Mouse (Mus musculus) fibroblast of lung, adult 2 months (primary cell): ENCODE results near the gene Txnip.
A peak's percentile ranks its signal among the peaks of the same experiment; 100 is the strongest.

Experiments used
- DNase-seq: peaks from one replicate; pipeline ENCODE4 v3.0.0-alpha.2; 2011; ENCODE audit warnings: low read depth

Gene Txnip

GRCm38 (mm10) chr3:96569506-96569905 is 11.7 kb downstream of the Txnip start:
- no peak for DNase-seq

DNA sequence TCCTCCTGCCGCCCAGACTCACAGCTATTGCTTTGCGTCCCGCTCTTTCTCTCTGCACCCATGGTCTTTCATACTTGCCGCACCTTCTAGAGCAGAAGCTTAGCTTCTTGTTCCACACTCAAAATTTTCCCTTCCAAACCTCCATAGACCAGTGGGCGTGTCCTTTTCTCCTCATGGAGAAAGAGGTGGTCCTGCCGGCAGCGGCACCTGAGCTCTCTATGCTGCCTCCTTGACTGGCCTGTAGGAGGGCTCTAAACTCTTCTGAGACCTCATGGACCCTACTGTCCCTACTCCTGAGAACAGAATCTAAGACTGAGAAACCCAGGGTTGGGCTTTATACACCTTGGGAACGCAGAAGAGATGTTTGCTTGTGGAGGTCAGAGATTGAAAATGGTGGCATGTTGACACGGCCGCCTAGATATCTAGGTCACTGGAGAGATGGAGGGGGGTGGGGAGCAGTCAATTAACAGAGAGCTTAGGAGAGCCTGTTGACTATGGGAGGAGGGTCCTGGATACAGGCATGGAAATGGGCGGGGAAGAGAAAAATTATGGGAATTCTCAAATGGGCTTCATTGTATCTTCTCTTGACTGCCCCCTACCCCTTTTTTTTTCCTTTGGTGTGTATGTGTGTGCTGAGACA is 12.3 kb downstream of the Txnip start:
- DNase-seq, result no peak

DNA sequence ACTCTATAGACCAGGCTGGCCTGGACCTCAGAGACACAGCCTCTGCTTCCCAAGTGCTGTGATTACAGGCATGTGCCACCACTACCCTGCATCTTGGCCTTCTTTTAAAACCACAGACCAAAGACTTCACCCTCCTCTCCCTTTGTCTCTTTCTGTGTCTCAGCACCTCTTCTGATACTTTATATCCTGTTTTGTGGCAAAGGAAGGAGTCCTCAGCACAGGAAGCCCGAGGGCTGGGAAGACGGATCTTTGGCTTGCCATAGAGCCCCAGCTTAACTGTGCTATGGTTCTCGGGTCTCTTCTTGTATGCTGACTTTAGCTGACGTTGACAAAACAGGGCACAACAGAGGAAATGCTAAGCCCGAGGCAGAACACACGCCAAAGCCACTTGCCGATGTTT is 12.9 kb downstream of the Txnip start:
- no peak for DNase-seq

DNA sequence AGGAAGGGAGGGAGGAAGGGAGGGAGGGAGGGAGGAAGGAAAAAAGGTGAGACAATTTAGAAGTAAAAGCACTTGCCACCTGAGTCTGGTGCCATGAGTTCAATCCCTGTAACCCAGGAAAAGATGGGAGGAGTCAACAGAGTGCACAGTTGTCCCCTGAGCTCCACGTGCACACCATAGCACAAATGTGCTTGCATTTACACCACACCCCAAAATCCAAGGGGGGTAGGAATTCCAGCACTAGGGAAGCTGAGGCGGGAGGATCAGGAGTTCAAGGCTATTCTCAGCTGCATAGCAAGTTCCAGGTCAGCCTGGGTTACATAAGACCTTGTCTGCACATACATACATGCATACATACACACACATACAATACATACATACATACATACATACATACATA is 13.6 kb downstream of the Txnip start:
- no peak for DNase-seq

- no peak for DNase-seq
Observed at GRCm38 (mm10) chr3:96571896-96572698, 14.3 kb downstream of the Txnip start.

DNA sequence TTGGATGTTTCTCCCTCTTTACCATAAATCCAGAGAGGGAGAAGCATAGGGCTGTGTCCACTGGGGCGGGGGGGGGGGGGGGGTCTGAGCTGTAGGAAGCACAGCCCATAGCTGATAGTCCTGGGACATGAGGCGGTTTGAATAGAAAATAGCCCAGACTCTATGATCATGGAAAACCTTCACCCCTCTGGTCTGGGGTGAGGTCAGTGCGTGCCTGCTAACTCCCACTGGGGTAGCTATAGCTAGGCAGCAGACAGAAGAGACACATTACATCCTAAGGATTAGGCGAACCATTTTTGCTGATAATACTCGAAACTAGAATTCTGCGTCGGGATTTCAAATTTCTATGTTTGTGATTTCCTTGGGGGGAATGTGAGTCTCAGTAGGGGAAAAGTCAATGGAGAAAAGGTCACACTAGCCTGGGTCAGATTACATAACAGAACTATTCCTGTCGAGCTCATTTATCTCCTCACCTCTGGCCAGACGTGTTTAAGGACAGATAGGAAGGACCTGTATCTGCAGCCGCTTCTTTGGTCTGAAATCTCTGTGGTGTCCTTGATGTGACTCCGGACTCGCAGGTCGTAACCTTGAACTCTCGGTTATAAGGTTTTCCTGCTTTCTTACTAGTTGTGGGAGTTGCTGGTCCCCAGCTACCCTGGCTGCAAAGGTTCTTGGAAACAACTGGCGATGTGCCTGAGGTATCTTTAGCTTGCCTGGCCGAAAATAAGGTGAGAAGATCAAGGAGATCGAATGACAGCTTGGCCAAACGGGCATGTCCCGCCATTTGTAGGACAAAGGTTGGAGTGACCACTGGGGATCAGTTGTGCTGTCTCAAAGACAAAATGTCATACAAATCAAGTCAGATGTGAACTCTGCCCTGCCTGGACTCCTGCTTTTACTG is 16.1 kb downstream of the Txnip start:
- no peak for DNase-seq

GRCm38 (mm10) chr3:96575272-96575984 is 17.7 kb downstream of the Txnip start:
- DNase-seq, result no peak

DNA sequence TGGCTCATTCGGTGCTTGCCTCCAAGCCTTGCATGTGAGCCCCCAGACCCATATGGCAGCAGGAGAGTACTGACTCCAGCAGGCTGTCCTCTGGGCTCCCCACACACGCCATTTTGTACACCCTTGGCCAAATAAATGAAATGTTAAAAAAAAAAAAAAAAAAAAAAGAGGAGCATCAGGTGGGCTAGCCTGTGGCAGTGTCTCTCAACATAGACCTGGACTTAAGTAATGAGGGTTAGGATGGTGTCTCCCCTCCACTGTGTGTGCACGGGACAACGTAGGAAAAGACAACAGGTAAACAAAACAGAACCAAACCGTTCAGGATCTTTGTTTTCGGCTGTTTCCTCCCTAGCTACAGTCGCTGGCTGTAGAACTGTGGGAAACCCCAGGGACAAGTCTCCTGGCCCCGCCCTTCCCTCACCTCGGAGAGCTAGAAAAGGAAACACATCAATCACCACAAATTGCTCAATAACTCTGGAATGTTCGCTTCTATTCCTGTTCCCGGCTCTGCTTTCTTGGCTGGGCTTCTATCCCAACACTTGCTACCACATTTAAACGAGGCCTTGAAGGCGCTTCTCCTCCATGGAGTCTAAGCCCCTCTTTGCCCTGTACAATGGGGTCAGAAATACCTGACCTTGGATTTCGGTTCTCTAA is 18.4 kb downstream of the Txnip start:
- DNase-seq, result peak; percentile 82

DNA sequence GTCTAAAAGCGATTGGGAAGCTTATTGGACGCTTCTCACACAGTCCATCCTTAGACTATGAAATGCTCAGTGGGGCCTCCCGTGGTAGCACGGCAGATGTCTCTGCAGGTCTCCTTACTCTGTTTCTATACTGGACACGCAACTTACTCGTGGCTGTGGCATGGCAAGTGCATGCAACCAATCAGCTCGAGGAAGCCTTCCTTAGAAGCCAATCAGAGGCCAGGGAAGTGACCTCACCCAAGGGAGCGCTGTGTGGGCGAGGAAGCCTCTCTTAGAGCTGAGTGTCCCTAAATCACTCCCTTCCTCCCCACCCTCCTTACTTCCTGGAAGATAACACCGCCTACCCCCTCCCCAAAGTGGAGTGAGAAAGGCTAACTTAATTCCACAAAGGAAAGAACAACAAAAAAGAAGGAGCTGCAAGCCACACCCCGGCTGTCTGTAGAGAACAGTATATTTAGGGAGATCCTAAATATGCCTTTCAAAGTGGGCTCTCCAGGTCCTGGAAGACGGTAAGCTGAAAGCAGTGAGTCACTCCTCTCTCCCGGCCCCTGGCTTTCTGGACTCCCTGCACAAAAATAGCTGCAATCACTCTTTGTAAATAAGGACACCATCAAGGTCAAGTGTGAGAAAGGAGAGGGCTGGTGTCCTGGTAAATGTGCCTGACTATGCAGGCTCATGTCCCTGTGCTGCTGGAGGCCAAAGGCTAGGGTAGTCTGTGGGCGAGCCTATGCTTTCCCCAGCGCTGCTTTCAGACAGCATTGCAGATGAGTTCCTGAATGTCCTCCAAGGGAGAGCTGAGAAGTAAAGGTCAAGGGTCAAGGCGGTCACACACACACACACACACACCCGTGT is 19.2 kb downstream of the Txnip start, which contains the start of gene Gm16253:
TSS of gene Gm16253 (plus strand) at position 295 of the 852 bp plus-strand sequence.
- peak; percentile 73 for DNase-seq

DNA sequence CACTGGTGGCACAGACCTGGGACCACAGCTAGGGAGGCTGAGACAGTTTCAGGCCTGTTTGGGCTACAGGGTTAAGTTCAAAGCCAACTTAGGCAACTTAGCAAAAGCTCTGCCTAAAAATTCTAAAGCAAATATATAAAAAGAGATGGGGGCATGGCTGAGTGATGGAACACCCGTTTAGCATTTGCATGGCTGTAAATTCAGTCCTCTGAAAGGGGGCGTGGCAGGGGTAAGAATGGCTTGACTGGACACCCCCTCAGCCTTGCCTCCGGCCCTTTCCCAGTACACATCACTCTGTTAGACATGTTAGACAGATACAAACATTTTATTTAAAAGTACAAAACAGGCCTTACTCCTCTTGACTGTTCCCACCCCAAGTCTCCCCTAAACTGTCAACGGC is 19.8 kb downstream of the Txnip start:
- no peak for DNase-seq

DNA sequence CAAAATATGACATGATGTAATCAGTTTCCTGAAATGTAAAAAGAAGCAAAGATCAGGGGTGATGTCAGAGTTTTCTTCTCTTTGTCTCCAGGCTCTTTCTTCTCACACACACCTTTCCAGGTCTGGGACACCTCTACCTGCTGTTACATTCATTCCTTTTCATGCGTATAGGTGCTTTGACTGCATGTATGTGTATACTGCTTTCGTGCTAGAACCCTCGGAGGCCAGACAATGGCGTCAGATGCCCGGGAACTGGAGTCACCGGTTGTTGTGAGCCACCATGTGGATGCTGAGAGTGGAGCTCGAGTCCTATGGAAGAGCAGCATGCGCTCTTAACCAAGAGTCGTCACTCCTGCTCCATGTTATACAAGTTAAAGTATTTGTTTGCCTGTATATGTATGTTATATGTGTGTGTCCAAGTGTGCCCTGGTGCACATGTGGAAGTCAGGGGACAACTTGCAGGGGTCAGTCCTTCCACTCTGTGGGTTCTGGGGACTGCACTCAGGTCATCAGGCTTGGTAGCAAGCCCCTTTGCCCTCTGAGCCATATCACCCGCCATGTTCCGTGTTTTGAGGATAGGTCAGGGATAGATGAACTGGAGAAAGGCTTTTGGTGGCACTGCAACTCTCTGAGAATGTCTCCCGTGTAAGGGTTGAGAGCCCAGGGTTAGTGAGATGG is 20.9 kb downstream of the Txnip start:
- no peak for DNase-seq

- DNase-seq, result no peak
Observed at GRCm38 (mm10) chr3:96579239-96579750, 21.5 kb downstream of the Txnip start.

DNA sequence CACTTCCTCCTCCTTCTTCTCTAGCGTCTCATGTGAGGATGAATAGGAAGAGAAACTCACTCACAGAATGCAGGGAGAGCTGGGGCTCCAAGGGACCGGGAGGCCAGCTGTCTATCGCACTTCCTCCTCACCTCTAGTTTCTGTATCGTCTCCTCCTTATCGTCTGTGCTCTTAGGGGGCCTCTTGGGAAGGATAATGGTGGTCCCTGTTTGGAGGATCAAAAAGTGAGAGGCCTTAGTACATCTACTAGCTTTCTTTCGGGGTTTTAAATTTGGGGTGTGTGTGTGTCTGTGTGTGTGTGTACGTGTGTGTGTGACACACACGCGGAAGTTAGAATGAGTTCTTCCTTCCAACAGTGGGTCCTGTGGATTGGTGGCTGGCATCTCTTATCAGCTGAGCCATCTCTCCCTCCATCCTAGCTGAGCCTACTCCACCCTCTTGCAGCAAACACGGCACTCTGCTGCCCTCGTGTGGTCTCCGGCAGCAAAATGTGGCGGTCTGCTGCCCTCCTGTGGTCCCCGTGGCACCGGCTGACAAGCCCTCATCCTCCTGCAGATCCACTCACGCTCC is 22.2 kb downstream of the Txnip start:
- DNase-seq, result peak; percentile 85

DNA sequence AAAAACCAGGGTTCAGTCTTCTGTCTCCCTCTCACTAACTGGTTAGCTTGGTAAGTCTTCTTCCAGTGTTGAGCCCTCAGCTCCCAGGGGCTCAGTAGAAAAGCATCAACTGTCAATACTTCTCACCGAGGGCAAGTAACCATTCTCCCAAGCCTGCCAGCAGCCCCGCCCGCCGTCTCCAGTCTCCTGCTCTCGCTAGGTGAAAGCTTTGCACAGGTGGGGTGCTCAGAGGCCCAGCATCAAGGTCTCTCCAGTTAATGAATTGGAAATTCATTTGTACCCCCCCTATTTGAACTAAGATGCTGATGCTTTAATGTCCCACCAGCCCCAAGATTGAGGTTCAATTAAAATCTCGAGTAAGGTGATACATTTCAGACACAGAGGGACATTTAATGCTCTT is 23.4 kb downstream of the Txnip start:
- no peak for DNase-seq

GRCm38 (mm10) chr3:96581771-96582515 is 24.2 kb downstream of the Txnip start:
- DNase-seq, result no peak

DNA sequence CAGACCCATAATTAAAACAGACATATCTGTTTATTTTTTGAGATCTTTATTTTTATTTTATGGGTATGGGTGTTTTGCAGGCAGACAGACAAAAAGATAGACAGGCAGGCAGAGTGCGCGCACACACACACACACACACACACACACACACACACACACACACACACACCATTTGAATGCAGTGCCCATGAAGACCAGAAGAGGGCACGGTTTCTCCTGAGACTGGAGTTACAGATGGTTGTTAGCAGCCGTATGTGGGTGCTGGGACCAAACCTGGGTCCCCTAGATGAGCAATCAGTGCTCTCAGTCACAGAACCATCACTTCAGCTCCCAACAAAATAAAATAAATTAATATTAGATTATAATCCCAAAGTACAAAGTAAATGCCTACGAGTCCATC is 25.6 kb downstream of the Txnip start:
- DNase-seq, result no peak

- no peak for DNase-seq
Observed at GRCm38 (mm10) chr3:96590657-96591056, 32.9 kb downstream of the Txnip start.

- no peak for DNase-seq
Observed at GRCm38 (mm10) chr3:96593374-96593773, 35.6 kb downstream of the Txnip start.
